Comparison of ENCODE assay signal across 1 mouse cellular context in the genomic region with DNA sequence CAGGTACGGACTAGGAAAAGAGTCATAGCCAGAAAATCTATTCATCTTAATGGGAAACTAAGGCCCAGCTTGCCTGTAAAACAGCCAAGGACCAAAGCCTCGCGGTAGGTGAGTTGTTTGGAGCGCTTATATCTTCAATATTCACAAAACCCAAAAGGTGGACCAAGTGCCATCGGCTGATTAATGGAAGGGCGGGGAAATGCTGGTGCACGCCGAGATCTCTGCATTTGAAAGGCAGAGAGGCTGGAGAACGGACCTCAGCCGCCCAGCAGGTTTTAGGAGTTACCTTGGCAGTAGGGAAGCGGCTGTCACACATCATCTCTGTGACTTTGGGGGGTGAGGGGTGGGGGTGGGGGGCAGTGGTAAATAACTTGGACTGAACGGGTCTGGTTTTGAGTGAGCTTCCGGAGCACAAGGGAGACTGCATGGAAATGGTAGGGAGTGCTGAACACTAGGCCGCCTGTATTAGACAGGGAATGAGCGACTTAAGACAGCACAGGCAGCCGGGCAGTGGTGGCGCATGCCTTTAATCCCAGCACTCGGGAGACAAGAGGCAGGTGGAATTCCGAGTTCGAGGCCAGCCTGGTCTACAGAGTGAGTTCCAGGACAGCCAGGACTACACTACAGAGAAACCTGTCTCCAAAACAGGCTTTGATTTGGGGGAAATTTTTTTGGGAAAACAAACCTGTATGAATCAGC.
TF ChIP-seq lines count a peak whose summit lies in the region.

No protein-coding gene starts in this region.

TF ChIP-seq in CH12.LX, 34 proteins besides CTCF, POLR2A, EP300 and RAD21 (continued from another document):
- TF ChIP-seq PAX5 (IDR thresholded peaks at IDR 0.05; ENCODE audit: low read length) = no peak
- TF ChIP-seq MEF2A (IDR thresholded peaks at IDR 0.05; ENCODE audit: borderline replicate concordance, low read depth, low read length) = no peak
- no peak; the same call in 1 of the 2 replicates for TF ChIP-seq MXI1 (IDR thresholded peaks at IDR 0.05; ENCODE audit: low read depth, low read length)
- TF ChIP-seq TBP (conservative IDR thresholded peaks at IDR 0.05; ENCODE audit: low read depth, low read length) = 0 out of 2 replicates have a peak, but pooled peaks have one; percentile 57
